Mouse (Mus musculus): ENCODE measurements around the gene Bbs4. TPM values are rescaled to one million over a fixed set of nuclear protein-coding genes. Genes with fewer than 3 reads are reported as not detected.

The Bbs4 gene
- 22.3 and 24.4 TPM in 2 replicates for polyA plus RNA-seq (2012; rRNA removed)

DNA sequence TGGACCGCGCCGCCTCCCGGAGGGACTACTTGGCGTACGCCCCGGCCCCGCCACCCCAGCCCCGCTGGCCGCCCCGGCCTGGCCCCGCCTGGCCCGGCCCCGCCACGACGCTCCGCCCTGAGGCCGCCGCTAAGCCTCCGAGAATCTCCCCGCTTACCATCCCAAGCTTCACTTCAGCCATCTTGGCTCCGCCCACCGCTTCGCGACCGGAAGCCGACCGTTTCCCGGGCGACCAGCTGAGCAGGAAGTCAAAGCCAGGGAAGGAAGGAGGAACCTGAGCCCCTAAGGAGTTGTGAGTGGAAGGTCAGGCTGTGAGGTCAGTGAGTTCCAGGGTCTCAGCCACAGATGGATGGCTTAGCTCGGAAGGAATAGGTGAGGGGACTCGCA, at the start of gene Bbs4:
Bbs4 (minus strand) TSS at position 256 of the 387 bp plus-strand sequence.

DNA sequence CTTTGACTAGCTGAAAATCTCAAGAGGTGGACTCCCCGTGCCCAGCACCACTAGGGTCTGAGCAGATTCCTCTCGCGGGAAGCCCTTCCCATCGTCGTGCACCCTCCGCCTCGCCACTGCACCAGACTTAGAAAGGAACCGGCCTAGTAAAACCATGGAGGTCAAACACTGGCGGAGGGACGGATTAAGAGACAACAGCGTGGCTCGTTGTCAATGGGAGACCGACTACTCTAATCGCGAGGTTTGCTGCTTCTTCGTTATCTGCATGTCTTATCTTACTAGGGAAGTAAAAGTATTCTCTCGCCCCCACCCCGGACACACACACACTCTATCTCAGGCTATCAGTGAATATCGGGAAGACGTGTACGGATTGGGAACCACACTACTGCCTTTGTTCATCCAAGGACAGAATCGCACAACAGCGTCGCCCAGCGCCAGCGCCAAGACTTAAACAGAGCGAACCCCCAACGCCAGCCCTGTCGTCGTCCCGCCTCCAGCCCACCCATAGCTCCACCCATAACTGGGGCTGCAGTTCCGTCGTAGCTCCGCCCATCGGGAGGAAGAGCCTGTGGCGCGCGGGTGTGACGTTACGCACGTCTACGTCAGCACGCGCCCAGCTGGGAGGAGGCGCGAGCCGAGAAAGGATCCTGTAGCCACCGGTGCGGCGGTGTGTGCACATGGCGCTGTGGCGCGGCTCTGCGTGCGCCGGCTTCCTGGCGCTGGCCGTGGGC, 62.2 kb downstream of the Bbs4 start, which contains the start of gene Adpgk:
Adpgk (plus strand) TSS at position 602 of the 731 bp plus-strand sequence.

Other genes starting within 250 kb of the Bbs4 start
- 17.5 and 23.4 TPM in 2 replicates for gene Adpgk, start 62.0 kb downstream of the Bbs4 start, polyA plus RNA-seq (2012; rRNA removed)
- gene Arih1, start 133.1 kb upstream of the Bbs4 start, polyA plus RNA-seq (2012; rRNA removed), result 58.2 and 63.4 TPM in 2 replicates
- 43.7 and 51.0 TPM in 2 replicates for gene Hexa, start 186.0 kb upstream of the Bbs4 start, polyA plus RNA-seq (2012; rRNA removed)
- 0.30 and 0.44 TPM in 2 replicates for gene Tmem202, start 186.3 kb upstream of the Bbs4 start, polyA plus RNA-seq (2012; rRNA removed)
- gene Celf6, start 224.4 kb upstream of the Bbs4 start, polyA plus RNA-seq (2012; rRNA removed), result 18.2 and 20.7 TPM in 2 replicates